Mouse (Mus musculus) liver, embryonic 14.5 days (tissue): ENCODE data around the gene Slc25a19.

Experiments
- CTCF ChIP-seq: IDR thresholded peaks from 2 replicates; pipeline ENCODE4 v1.5.1; 2016; ENCODE audit warnings: antibody characterized with exemption, low read depth, control low read depth
- EP300 ChIP-seq: IDR thresholded peaks from 2 replicates; pipeline ENCODE4 v1.6.1; 2016; ENCODE audit warnings: antibody characterized with exemption, low read depth

- TF ChIP-seq EP300 (no peak), CTCF (no peak)
These were observed 2.7 kb upstream of the Slc25a19 start for GRCm38 (mm10) chr11:115630532-115631504.
